Mouse (Mus musculus): ENCODE data around the gene Nmrk2. TPM values are rescaled to one million over a fixed set of nuclear protein-coding genes. Genes with fewer than 3 reads are reported as not detected.
A peak's percentile ranks its signal among the peaks of the same experiment; 100 is the strongest.

Gene Nmrk2
- total and polyA plus RNA-seq, 2 experiments from 2014 or later, result 0.25 to 0.31 TPM

GRCm38 (mm10) chr10:81193991-81194774 is 7.7 kb downstream of the Nmrk2 start:
- Histone ChIP-seq H3K27ac (no peak overlapping the region), H3K4me2 (ENCODE audit: low read depth, low read length) (0 out of 2 replicates have a peak overlapping the region, but pooled peaks have one; percentile 14), H3K36me3 (ENCODE audit: insufficient read depth, low read length) (peaks cover 14% of the 10 kb centered on the region; the same call in 1 of the 2 replicates), H3K9me3 (ENCODE audit: low read length) (no peaks in the 10 kb centered on the region), H3K4me1 (ENCODE audit: insufficient read depth, low read length) (peaks cover 9% of the 10 kb centered on the region; the same call in 1 of the 2 replicates), H3K9ac (replicated peaks; ENCODE audit: low read length) (no peak overlapping the region), H3K4me3 (ENCODE audit: low read length) (no peak overlapping the region), H3K27me3 (ENCODE audit: insufficient read depth, low read length) (peaks cover 12% of the 10 kb centered on the region; the same call in 1 of the 2 replicates)
- DNase-seq (ENCODE audit: low spot score) (no peak), ATAC-seq (no peak)
- WGBS, result 17% methylated on average over 37 of the region's 37 CpGs
- TF ChIP-seq CTCF (IDR thresholded peaks at IDR 0.05; ENCODE audit: low read depth), result no peak

- DNase-seq (ENCODE audit: low spot score) (peak; percentile 62), ATAC-seq (peak; percentile 60)
- Histone ChIP-seq H3K4me2 (ENCODE audit: low read depth, low read length) (peak overlapping the region; percentile 95), H3K9me3 (ENCODE audit: low read length) (no peaks in the 10 kb centered on the region), H3K4me3 (ENCODE audit: low read length) (peak overlapping the region; percentile 47), H3K4me1 (ENCODE audit: insufficient read depth, low read length) (peaks cover 9% of the 10 kb centered on the region; the same call in 1 of the 2 replicates), H3K27me3 (ENCODE audit: insufficient read depth, low read length) (peaks cover 12% of the 10 kb centered on the region; the same call in 1 of the 2 replicates), H3K36me3 (ENCODE audit: insufficient read depth, low read length) (peaks cover 14% of the 10 kb centered on the region; the same call in 1 of the 2 replicates), H3K27ac (peak overlapping the region; percentile 93), H3K9ac (replicated peaks; ENCODE audit: low read length) (peak overlapping the region; percentile 63)
- 2% methylated on average over 19 of the region's 19 CpGs for WGBS
- TF ChIP-seq CTCF (IDR thresholded peaks at IDR 0.05; ENCODE audit: low read depth), result no peak
Measured at GRCm38 (mm10) chr10:81192968-81193501, 8.8 kb downstream of the Nmrk2 start.

- H3K9ac ChIP-seq (replicated peaks; ENCODE audit: low read length), result peak overlapping the region; percentile 63
- peak; percentile 95 for DNase-seq (ENCODE audit: low spot score)
- peak overlapping the region; percentile 95 for H3K4me2 ChIP-seq (ENCODE audit: low read depth, low read length)
- no peaks in the 10 kb centered on the region for H3K9me3 ChIP-seq (ENCODE audit: low read length)
- H3K36me3 ChIP-seq (ENCODE audit: insufficient read depth, low read length), result peaks cover 14% of the 10 kb centered on the region; the same call in 1 of the 2 replicates
- H3K27ac ChIP-seq, result peak overlapping the region; percentile 93
- peaks cover 12% of the 10 kb centered on the region; the same call in 1 of the 2 replicates for H3K27me3 ChIP-seq (ENCODE audit: insufficient read depth, low read length)
- no peak for TF ChIP-seq CTCF (IDR thresholded peaks at IDR 0.05; ENCODE audit: low read depth)
- 1% methylated on average over 69 of the region's 93 CpGs for WGBS
- ATAC-seq, result peak; percentile 88
- peaks cover 9% of the 10 kb centered on the region; the same call in 1 of the 2 replicates for H3K4me1 ChIP-seq (ENCODE audit: insufficient read depth, low read length)
- H3K4me3 ChIP-seq (ENCODE audit: low read length), result peak overlapping the region; percentile 47
Measured at GRCm38 (mm10) chr10:81192270-81192967, 9.4 kb downstream of the Nmrk2 start.

- 87% methylated on average over 18 of the region's 18 CpGs for WGBS
- ATAC-seq, result no peak
Measured at GRCm38 (mm10) chr10:81191342-81191982, 10.4 kb downstream of the Nmrk2 start.

GRCm38 (mm10) chr10:81190912-81191321 is 10.9 kb downstream of the Nmrk2 start:
- no peak overlapping the region for H3K4me3 ChIP-seq (ENCODE audit: low read length)
- no peaks in the 10 kb centered on the region for H3K9me3 ChIP-seq (ENCODE audit: low read length)
- H3K4me1 ChIP-seq (ENCODE audit: insufficient read depth, low read length), result peaks cover 9% of the 10 kb centered on the region; the same call in 1 of the 2 replicates
- ATAC-seq (no peak), DNase-seq (ENCODE audit: low spot score) (no peak)
- H3K36me3 ChIP-seq (ENCODE audit: insufficient read depth, low read length), result peaks cover 20% of the 10 kb centered on the region; the same call in 1 of the 2 replicates
- no peak overlapping the region for H3K4me2 ChIP-seq (ENCODE audit: low read depth, low read length)
- TF ChIP-seq CTCF (IDR thresholded peaks at IDR 0.05; ENCODE audit: low read depth), result peak; percentile 44
- no peak overlapping the region for H3K9ac ChIP-seq (replicated peaks; ENCODE audit: low read length)
- 79% methylated on average over 6 of the region's 6 CpGs for WGBS
- H3K27me3 ChIP-seq (ENCODE audit: insufficient read depth, low read length), result peaks cover 8% of the 10 kb centered on the region; the same call in 1 of the 2 replicates
- no peak overlapping the region for H3K27ac ChIP-seq

More at GRCm38 (mm10) chr10:81191342-81191982, 10.4 kb downstream of the Nmrk2 start:
- Histone ChIP-seq H3K36me3 (ENCODE audit: insufficient read depth, low read length) (peaks cover 20% of the 10 kb centered on the region; the same call in 1 of the 2 replicates), H3K27me3 (ENCODE audit: insufficient read depth, low read length) (peaks cover 9% of the 10 kb centered on the region; the same call in 1 of the 2 replicates), H3K9ac (replicated peaks; ENCODE audit: low read length) (no peak overlapping the region; the same call in 1 of the 2 replicates), H3K4me2 (ENCODE audit: low read depth, low read length) (peak overlapping the region; percentile 95), H3K9me3 (ENCODE audit: low read length) (no peaks in the 10 kb centered on the region), H3K4me1 (ENCODE audit: insufficient read depth, low read length) (peaks cover 9% of the 10 kb centered on the region; the same call in 1 of the 2 replicates), H3K27ac (peak overlapping the region; percentile 93), H3K4me3 (ENCODE audit: low read length) (no peak overlapping the region)
- no peak for DNase-seq (ENCODE audit: low spot score)
- no peak for TF ChIP-seq CTCF (IDR thresholded peaks at IDR 0.05; ENCODE audit: low read depth)

Data from hindbrain, postnatal 0 days (tissue).